8 mouse cellular contexts compared by ENCODE assay signal in the genomic region with DNA sequence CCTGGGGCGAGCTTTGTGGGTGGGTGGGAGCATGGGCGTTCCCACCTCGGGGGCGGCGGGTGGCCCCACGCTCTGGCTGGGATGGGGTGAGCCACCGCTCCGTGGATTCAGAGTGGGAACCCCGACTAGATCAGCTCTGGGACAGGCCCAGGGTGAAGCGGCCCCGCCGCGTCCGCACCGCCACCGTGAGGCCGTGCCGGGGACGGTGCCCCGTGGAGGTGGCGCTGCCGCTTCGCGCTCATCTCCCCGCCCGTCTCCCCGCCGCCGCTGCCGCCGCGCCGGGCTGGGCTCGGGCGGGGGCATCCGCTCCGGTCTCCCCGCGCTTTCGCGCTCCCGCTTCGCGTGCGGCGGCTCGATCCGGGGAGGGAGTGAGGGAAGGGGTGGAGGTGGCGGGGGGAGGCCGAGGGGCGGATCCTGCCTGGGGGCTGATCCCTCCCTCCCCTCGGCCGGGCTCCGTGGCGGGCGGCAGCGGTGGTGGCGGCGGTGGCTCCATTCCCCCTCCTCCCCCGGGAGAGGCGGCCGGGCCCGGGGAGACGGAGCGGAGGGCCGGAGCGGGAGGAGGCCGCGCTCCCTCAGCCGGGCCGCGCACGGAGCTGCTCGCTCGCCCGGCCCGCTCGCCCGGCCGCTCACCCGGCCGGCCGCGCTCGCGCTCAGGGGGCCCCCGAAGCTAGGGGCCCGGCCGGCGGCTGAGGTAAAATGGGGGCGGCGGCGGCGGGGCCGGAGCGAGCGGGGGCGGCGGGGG. TPM values are rescaled to one million over a fixed set of nuclear protein-coding genes. Genes with fewer than 3 reads are reported as not detected.
A peak's percentile ranks its signal among the peaks of the same experiment; 100 is the strongest.
DNase-seq lines count a peak whose midpoint lies in the region; ATAC-seq lines count a peak whose summit lies in the region.

A gene (plus strand): TSS at position 420 of the 742 bp plus-strand sequence.

- peak within 1 kb of the TSS; percentile 93 for H3K27ac ChIP-seq in intestine, embryonic 14.5 days (ENCODE audit: low read depth)

- peaks cover 20% of the 10 kb centered on the region for H3K4me1 ChIP-seq in intestine, embryonic 14.5 days (replicated peaks; ENCODE audit: control insufficient read depth, insufficient read depth, low read length)

- peaks cover 8% of the 10 kb centered on the region; the same call in 1 of the 2 replicates for H3K36me3 ChIP-seq in intestine, embryonic 14.5 days (ENCODE audit: control insufficient read depth, insufficient read depth, low read length)

- peak within 1 kb of the TSS; percentile 97 for H3K9ac ChIP-seq in intestine, embryonic 14.5 days (ENCODE audit: low read length)

- no peaks in the 10 kb centered on the region for H3K27me3 ChIP-seq in intestine, embryonic 14.5 days (replicated peaks; ENCODE audit: control insufficient read depth, insufficient read depth, low read length)

- H3K4me2 ChIP-seq in intestine, embryonic 14.5 days (ENCODE audit: low read length), result peak within 1 kb of the TSS; percentile 94

- under 1% methylated on average over 59 of the region's 99 CpGs for WGBS in intestine, embryonic 14.5 days

- ATAC-seq in activated CD4-positive, CD25-positive, alpha-beta regulatory T cell, adult 4 months, result peak; percentile 26
- ATAC-seq in intestine, embryonic 14.5 days (replicated peaks; ENCODE audit: low FRiP score, low TSS enrichment, low read depth), result peak; percentile 78
- ATAC-seq in megakaryocyte-erythroid progenitor cell, adult 5-6 weeks (replicated peaks; ENCODE audit: low FRiP score, low TSS enrichment, poor library complexity, severe bottlenecking), result peak; percentile 34

- intact Hi-C loops in left cerebral cortex, postnatal 14 days (cut with DNase I), result loop anchor here (2.0 kb wide), 1 partner anchor 110 kb away; a partner anchor contains a TSS

- H3K9me3 ChIP-seq in intestine, embryonic 14.5 days (ENCODE audit: control insufficient read depth, low read length), result no peaks in the 10 kb centered on the region

- DNase-seq in embryo, embryonic 11 days, result peak; percentile 82
- DNase-seq in gastrocnemius, postnatal 25 days, result peak; percentile 86
- DNase-seq in intestine, embryonic 14.5 days (ENCODE audit: low spot score), result peak; percentile 87
- DNase-seq in left cerebral cortex, postnatal 14 days (ENCODE audit: low spot score in 2 of 2), result peak; percentile 42 to 73
- peak; percentile 73 for DNase-seq in right cerebral cortex, postnatal 14 days
- DNase-seq in urinary bladder, postnatal 36 days (ENCODE audit: low spot score in 2 of 2), result peak; percentile 66 to 77

- peak within 1 kb of the TSS; percentile 73 for H3K4me3 ChIP-seq in intestine, embryonic 14.5 days (ENCODE audit: low read depth, low read length)

RNA-seq across cellular contexts. Expression of the gene that starts here (rescaled TPM):
- polyA plus RNA-seq in activated CD4-positive, CD25-positive, alpha-beta regulatory T cell, adult 4 months (2017; shearing (Covaris generic)), result 1 to 10 TPM; 2.4 to 5.5 TPM
- total RNA-seq in gastrocnemius, postnatal 25 days (2021), result 10 to 100 TPM; 12.1 to 12.3 TPM
- 11.1 and 12.9 TPM in 2 replicates for polyA plus RNA-seq in intestine, embryonic 14.5 days (2014; fragmentation: Nextera tagmentation; extraction: Ambion mirVana)
- 10 to 100 TPM; 43.4 to 49.6 TPM for total RNA-seq in left cerebral cortex, postnatal 14 days (2021)
- total RNA-seq in megakaryocyte-erythroid progenitor cell, adult 5-6 weeks (2014; fragmentation: Nextera tagmentation), result 61.1 and 68.0 TPM in 2 replicates
- 5.3 and 6.2 TPM in 2 replicates for total RNA-seq in megakaryocyte-erythroid progenitor cell, adult 5-6 weeks (2017)

Comparison
In these comparisons a context has a peak if more than half of its experiments do, and no peak if none do; other contexts are left out.
1. Peak in every context shown above with its lines: DNase-seq, ATAC-seq, H3K4me3 ChIP-seq and H3K27ac ChIP-seq.
2. ATAC-seq: peak in every context shown above with its lines; median percentile 78 in intestine, embryonic 14.5 days; 34 in megakaryocyte-erythroid progenitor cell, adult 5-6 weeks; 26 in activated CD4-positive, CD25-positive, alpha-beta regulatory T cell, adult 4 months.